8 mouse cellular contexts compared by ENCODE assay signal in the genomic region with DNA sequence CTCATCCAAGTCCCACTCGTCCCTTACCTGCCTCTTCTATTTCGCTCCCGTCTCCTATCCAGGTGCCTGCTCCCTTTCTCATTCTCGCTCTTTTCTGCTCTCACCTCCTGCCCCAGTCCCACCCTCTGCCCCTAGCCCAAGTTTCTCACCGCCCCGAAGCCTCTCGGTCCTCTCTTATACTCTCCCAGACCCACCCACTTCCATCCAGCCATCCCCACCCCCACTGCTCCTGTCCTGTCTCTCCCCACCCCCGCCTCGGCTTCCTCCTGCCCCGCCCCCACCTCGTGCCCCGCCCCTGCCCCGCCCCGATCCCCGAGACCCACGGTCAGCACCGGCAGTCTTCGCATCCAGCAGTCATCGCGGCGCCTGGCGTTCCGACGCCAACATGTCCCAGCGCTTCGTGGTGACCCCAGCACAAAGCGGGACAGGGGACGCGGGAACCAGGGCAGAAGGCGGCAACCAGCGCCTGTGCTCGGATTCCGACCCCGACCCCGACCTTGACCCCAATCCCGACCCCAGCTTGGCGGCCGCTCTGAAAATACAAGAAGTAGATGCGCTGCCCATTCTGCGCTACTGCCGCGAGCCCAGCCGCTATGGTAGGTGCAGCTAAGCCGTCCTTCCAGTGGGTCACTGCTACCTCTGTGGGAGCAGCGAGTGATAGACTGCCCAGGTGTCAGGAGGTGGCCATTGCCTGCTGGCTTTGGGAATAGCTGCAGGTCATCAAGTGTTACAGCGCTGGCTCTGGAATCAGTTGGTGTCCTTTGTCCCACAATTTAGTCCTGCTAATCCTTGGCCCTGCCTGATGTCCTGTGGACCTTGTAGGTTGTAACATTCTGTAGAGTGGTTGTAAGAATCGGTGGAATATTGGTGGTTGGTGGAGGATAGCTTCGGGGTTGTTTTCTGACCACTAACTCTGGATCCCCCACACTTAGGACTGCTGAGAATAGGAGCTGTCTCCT. TPM values are rescaled to one million over a fixed set of nuclear protein-coding genes. Genes with fewer than 3 reads are reported as not detected.
DNase-seq lines count a peak whose midpoint lies in the region; ATAC-seq and TF ChIP-seq lines count a peak whose summit lies in the region.

A gene (plus strand): TSS at position 353 of the 959 bp plus-strand sequence.

- peak within 1 kb of the TSS; percentile 73 for H3K4me2 ChIP-seq in limb, embryonic 13.5 days (replicated peaks)
- peak within 1 kb of the TSS; percentile 82 for H3K4me2 ChIP-seq in midbrain, postnatal 0 days (ENCODE audit: low read depth, low read length, poor library complexity, severe bottlenecking)

- intact Hi-C loops in heart, postnatal 10 days (cut with DNase I) = no loop called here

- TF ChIP-seq POLR2A in kidney, adult 2 months (IDR thresholded peaks at IDR 0.05; ENCODE audit: low read depth, low read length) = no peak

- WGBS in kidney, adult 2 months = 12% methylated on average over 48 of the region's 48 CpGs
- WGBS in limb, embryonic 13.5 days = 5% methylated on average over 42 of the region's 48 CpGs
- 5% methylated on average over 48 of the region's 48 CpGs for WGBS in midbrain, postnatal 0 days

- no peaks in the 10 kb centered on the region for H3K36me3 ChIP-seq in kidney, adult 2 months (ENCODE audit: control insufficient read depth, insufficient read depth, low read length)
- no peaks in the 10 kb centered on the region for H3K36me3 ChIP-seq in limb, embryonic 13.5 days
- H3K36me3 ChIP-seq in midbrain, postnatal 0 days (ENCODE audit: insufficient read depth, low read length) = no peaks in the 10 kb centered on the region

- no peak for TF ChIP-seq CTCF in kidney, adult 2 months (conservative IDR thresholded peaks at IDR 0.05; ENCODE audit: insufficient read depth, insufficient read length, low read depth, low read length)
- no peak for TF ChIP-seq CTCF in midbrain, postnatal 0 days (IDR thresholded peaks at IDR 0.05)

- H3K9ac ChIP-seq in limb, embryonic 13.5 days = peak within 1 kb of the TSS; percentile 32; the same call in 1 of the 2 replicates
- peak within 1 kb of the TSS; percentile 36; the same call in 1 of the 2 replicates for H3K9ac ChIP-seq in midbrain, postnatal 0 days (replicated peaks; ENCODE audit: low read length, poor library complexity, severe bottlenecking)

- no peaks in the 10 kb centered on the region for H3K9me3 ChIP-seq in limb, embryonic 13.5 days
- H3K9me3 ChIP-seq in midbrain, postnatal 0 days (ENCODE audit: low read length) = no peaks in the 10 kb centered on the region

- peak; percentile 39; the same call in 1 of the 2 replicates for ATAC-seq in limb, embryonic 13.5 days (ENCODE audit: low FRiP score, low read depth)
- 0 out of 2 replicates have a peak, but pooled peaks have one; percentile 28 for ATAC-seq in midbrain, postnatal 0 days (ENCODE audit: low FRiP score)

- DNase-seq in kidney, adult 2 months = peak; percentile 40
- DNase-seq in kidney, adult 11 months = no peak
- peak; percentile 73 for DNase-seq in embryo, embryonic 11 days
- peak; percentile 59 to 61 for DNase-seq in heart, postnatal 10 days
- no peak for DNase-seq in midbrain, postnatal 0 days (ENCODE audit: low spot score)
- DNase-seq in spleen, postnatal 4 days (ENCODE audit: low spot score in 2 of 2) = no peak
- no peak for DNase-seq in frontal cortex, postnatal 36 days (ENCODE audit: low spot score in 2 of 2)

- 0 out of 2 replicates have a peak, but pooled peaks cover 3% of the 10 kb centered on the region for H3K4me1 ChIP-seq in kidney, adult 2 months (ENCODE audit: control insufficient read depth, insufficient read depth, low read length)
- H3K4me1 ChIP-seq in limb, embryonic 13.5 days = peaks cover 18% of the 10 kb centered on the region
- peaks cover 4% of the 10 kb centered on the region for H3K4me1 ChIP-seq in midbrain, postnatal 0 days (ENCODE audit: insufficient read depth, low read length)

- H3K4me3 ChIP-seq in kidney, adult 2 months (ENCODE audit: insufficient read depth, low read depth, low read length) = peak within 1 kb of the TSS; percentile 34
- H3K4me3 ChIP-seq in limb, embryonic 13.5 days = peak within 1 kb of the TSS; percentile 42
- H3K4me3 ChIP-seq in midbrain, postnatal 0 days (ENCODE audit: low read depth, low read length) = peak within 1 kb of the TSS; percentile 36

- no peak within 1 kb of the TSS for H3K27ac ChIP-seq in kidney, adult 2 months (ENCODE audit: insufficient read depth, low read depth, low read length)
- no peak within 1 kb of the TSS for H3K27ac ChIP-seq in limb, embryonic 13.5 days
- no peak within 1 kb of the TSS for H3K27ac ChIP-seq in midbrain, postnatal 0 days (ENCODE audit: low read depth, low read length)

- H3K27me3 ChIP-seq in kidney, adult 2 months (replicated peaks; ENCODE audit: control insufficient read depth, insufficient read depth, low read length) = no peaks in the 10 kb centered on the region
- peaks cover 17% of the 10 kb centered on the region for H3K27me3 ChIP-seq in limb, embryonic 13.5 days
- H3K27me3 ChIP-seq in midbrain, postnatal 0 days (ENCODE audit: insufficient read depth, low read length) = no peaks in the 10 kb centered on the region

RNA-seq across cellular contexts. Expression of the gene that starts here (rescaled TPM):
- polyA plus RNA-seq in kidney, adult 2 months (2012; rRNA removed) = 104 and 109 TPM in 2 replicates
- 100 to 1,000 TPM; 160 to 180 TPM for total RNA-seq in heart, postnatal 10 days (2021)
- polyA plus RNA-seq in limb, embryonic 13.5 days (2015; fragmentation: Nextera tagmentation; extraction: Ambion mirVana) = 25.6 and 28.2 TPM in 2 replicates
- 8.9 and 9.3 TPM in 2 replicates for total RNA-seq in midbrain, postnatal 0 days (2014; rRNA removed)
- 4.1 and 4.7 TPM in 2 replicates for polyA plus RNA-seq in midbrain, postnatal 0 days (2015; fragmentation: Nextera tagmentation; extraction: Ambion mirVana)

Comparison
In these comparisons a context has a peak if more than half of its experiments do, and no peak if none do; other contexts are left out.
1. RNA of the gene that starts here (total RNA-seq): 160 to 180 TPM in heart, postnatal 10 days; 8.9 to 9.3 TPM in midbrain, postnatal 0 days; every median in the first group is over 10 times any median in the second.
2. DNase-seq: peak in kidney, adult 2 months (single experiment), embryo, embryonic 11 days (single experiment) and heart, postnatal 10 days (2 of 2); none in kidney, adult 11 months (single experiment), midbrain, postnatal 0 days (single experiment), spleen, postnatal 4 days (0 of 2) and frontal cortex, postnatal 36 days (0 of 2).
3. Peak in every context shown above with its lines, with median percentiles within 50 percentile points of each other: H3K4me3 ChIP-seq.